Mouse (Mus musculus): ENCODE measurements around the gene Igf1r. TPM values are rescaled to one million over a fixed set of nuclear protein-coding genes. Genes with fewer than 3 reads are reported as not detected.

Gene Igf1r
- polyA plus RNA-seq, 1 experiment from 2014 or later, result 4.3 TPM

DNA sequence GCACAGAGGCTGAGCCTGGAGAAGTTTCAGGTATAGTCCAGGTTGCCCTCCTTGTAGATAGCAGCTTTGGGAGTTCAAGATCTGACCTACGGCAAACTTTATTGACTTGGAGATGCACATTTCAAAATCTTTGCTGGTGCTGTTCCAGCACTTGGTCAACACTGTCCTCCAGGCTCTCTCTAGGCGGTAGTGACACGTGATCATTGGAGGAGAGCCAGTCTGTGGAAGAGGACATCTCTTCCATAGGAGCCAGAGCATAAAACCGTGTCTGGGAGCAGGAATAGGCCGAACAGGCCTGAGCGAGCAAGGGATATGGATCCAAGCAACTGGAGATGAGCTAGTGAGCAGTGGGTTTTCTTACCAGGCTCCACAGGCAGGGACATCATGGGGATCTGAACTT, 113.3 kb downstream of the Igf1r start:
- H3K9ac ChIP-seq, result no peak overlapping the region
- H3K4me3 ChIP-seq (replicated peaks), result no peak overlapping the region
- H3K4me2 ChIP-seq, result no peak overlapping the region
- no peaks in the 10 kb centered on the region for H3K27me3 ChIP-seq
- no peak for DNase-seq
- H3K9me3 ChIP-seq (replicated peaks), result no peaks in the 10 kb centered on the region
- no peak for ATAC-seq (ENCODE audit: low read depth)
- H3K36me3 ChIP-seq, result no peaks in the 10 kb centered on the region
- H3K4me1 ChIP-seq (replicated peaks), result peaks cover 27% of the 10 kb centered on the region
- H3K27ac ChIP-seq, result no peak overlapping the region
- WGBS (ENCODE audit: insufficient replicate concordance), result 81% methylated on average over 6 of the region's 6 CpGs

DNA sequence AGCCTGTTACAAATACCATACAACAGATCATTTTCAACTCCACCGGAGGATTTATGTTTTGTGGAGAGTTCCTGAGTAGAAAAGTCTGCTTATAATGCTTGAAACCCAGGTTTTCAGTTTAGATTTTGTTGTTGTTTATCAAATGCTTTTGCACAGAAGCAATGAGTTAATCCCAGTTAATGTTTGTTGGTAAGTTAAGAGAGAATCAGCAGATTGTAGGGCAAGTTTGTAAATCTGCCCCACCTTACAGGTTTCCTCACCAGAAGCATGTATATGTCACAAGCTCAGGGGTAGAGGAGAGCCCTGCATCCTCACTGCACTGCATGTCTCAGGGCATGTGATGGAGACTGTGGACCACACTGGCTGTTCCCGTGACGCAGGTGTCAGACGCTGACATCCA, 114.7 kb downstream of the Igf1r start:
- Histone ChIP-seq H3K4me3 (replicated peaks) (no peak overlapping the region), H3K9ac (no peak overlapping the region), H3K27me3 (no peaks in the 10 kb centered on the region), H3K36me3 (no peaks in the 10 kb centered on the region), H3K9me3 (replicated peaks) (no peaks in the 10 kb centered on the region), H3K4me2 (no peak overlapping the region), H3K27ac (no peak overlapping the region), H3K4me1 (replicated peaks) (peaks cover 31% of the 10 kb centered on the region)
- 89% methylated on average over 4 of the region's 4 CpGs for WGBS (ENCODE audit: insufficient replicate concordance)
- ATAC-seq (ENCODE audit: low read depth) (no peak), DNase-seq (no peak)

DNA sequence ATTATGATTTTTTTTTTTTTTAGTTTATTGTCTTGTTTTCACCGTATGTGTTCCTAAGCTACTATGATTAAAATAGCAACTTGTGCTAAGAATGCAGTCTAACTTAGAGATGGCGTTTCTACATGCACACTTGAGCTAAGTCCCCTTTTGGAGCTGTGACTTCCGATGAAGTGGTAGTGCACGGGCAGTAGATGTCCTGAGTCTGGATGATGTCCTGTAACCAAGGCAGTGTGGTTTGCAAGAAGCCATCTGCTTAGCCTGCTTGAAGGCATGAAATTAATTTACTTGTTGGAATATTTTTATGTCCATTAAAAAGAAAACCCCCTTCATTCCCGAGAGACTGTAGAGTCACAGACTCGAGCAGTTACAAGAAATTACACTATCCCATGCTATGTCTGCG, 116.7 kb downstream of the Igf1r start:
- Histone ChIP-seq H3K4me3 (replicated peaks) (no peak overlapping the region), H3K36me3 (no peaks in the 10 kb centered on the region), H3K27ac (no peak overlapping the region), H3K27me3 (no peaks in the 10 kb centered on the region), H3K4me2 (no peak overlapping the region), H3K4me1 (replicated peaks) (peaks cover 38% of the 10 kb centered on the region), H3K9me3 (replicated peaks) (no peaks in the 10 kb centered on the region), H3K9ac (no peak overlapping the region)
- ATAC-seq (ENCODE audit: low read depth) (no peak), DNase-seq (no peak)
- 69% methylated on average over 7 of the region's 7 CpGs for WGBS (ENCODE audit: insufficient replicate concordance)

DNA sequence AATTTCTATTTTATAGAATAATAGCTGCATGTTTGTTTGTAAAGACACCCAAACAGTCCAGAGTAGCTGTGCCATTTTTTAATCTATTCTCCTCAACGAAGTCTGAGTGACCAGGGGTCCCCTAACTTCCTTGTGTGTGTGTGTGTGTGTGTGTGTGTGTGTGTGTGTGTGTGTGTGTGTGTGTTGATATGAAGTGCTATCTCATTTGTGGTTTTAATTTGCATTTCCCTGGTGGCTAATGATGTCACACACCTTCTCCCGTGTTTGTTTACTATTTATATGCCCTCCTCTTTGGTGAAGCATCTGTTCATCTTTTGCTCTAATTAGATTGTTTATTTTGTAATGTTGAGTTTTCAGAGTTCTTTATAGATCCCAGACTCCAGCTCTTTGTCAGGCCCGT, 117.4 kb downstream of the Igf1r start:
- Histone ChIP-seq H3K27me3 (no peaks in the 10 kb centered on the region), H3K36me3 (no peaks in the 10 kb centered on the region), H3K9ac (peak overlapping the region; percentile 3; the same call in 1 of the 2 replicates), H3K4me2 (peak overlapping the region; percentile 42), H3K9me3 (replicated peaks) (no peaks in the 10 kb centered on the region), H3K27ac (no peak overlapping the region), H3K4me3 (replicated peaks) (0 out of 2 replicates have a peak overlapping the region, but pooled peaks have one; percentile 9), H3K4me1 (replicated peaks) (peaks cover 33% of the 10 kb centered on the region)
- DNase-seq (no peak), ATAC-seq (ENCODE audit: low read depth) (peak; percentile 29; the same call in 1 of the 2 replicates)
- 7% methylated on average over 3 of the region's 3 CpGs for whole genome bisulfite sequencing (ENCODE audit: insufficient replicate concordance)

DNA sequence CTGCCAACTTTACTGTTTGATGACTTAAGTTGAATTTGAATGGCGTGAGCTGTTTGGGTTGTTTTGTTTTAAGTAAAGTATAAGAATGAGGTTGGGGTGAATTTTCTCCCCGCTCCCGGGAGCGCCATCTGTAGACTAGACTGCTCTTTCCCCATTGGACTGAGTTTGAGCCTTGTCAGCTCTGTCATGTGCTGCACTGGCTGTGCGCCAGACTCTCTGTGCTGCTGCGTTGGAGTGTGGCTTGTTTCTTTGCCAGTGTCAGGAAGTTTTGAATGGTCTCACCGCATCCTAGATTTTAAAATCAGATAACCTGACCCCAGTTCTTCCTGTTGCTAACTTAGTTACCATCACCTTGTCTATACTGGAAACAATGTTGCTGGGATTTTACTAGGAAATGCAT, 118.0 kb downstream of the Igf1r start:
- Histone ChIP-seq H3K9me3 (replicated peaks) (no peaks in the 10 kb centered on the region), H3K4me1 (replicated peaks) (peaks cover 38% of the 10 kb centered on the region), H3K36me3 (no peaks in the 10 kb centered on the region), H3K4me2 (peak overlapping the region; percentile 42), H3K9ac (peak overlapping the region; percentile 3; the same call in 1 of the 2 replicates), H3K27me3 (no peaks in the 10 kb centered on the region), H3K27ac (no peak overlapping the region; the same call in 1 of the 2 replicates), H3K4me3 (replicated peaks) (0 out of 2 replicates have a peak overlapping the region, but pooled peaks have one; percentile 9)
- peak; percentile 79 for ATAC-seq (ENCODE audit: low read depth)
- no peak for DNase-seq
- WGBS (ENCODE audit: insufficient replicate concordance), result 17% methylated on average over 7 of the region's 7 CpGs

DNA sequence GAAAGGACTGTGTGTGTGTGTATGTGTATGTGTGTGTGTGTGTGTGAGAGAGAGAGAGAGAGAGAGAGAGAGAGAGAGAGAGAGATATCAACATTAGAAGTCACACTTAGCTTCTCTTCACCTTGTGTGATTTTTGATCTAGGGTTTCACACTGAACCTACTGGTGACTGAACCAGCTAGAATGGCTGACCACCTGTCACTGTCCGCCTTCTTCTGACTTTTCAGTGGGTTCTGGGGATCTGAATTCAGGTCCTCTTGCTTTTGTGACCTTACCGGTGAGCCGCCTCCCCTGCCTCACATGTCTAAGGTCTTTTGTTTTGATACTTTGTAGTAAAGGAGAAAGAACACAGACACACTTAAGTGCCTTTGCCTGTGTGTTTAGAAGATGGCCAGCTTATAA, 118.4 kb downstream of the Igf1r start:
- no peaks in the 10 kb centered on the region for H3K27me3 ChIP-seq
- no peak overlapping the region for H3K4me2 ChIP-seq
- DNase-seq, result no peak
- ATAC-seq (ENCODE audit: low read depth), result no peak
- H3K4me1 ChIP-seq (replicated peaks), result peaks cover 38% of the 10 kb centered on the region
- WGBS (ENCODE audit: insufficient replicate concordance), result 83% methylated on average over 3 of the region's 3 CpGs
- H3K36me3 ChIP-seq, result no peaks in the 10 kb centered on the region
- H3K9me3 ChIP-seq (replicated peaks), result no peaks in the 10 kb centered on the region
- H3K27ac ChIP-seq, result no peak overlapping the region
- H3K4me3 ChIP-seq (replicated peaks), result no peak overlapping the region
- no peak overlapping the region for H3K9ac ChIP-seq

DNA sequence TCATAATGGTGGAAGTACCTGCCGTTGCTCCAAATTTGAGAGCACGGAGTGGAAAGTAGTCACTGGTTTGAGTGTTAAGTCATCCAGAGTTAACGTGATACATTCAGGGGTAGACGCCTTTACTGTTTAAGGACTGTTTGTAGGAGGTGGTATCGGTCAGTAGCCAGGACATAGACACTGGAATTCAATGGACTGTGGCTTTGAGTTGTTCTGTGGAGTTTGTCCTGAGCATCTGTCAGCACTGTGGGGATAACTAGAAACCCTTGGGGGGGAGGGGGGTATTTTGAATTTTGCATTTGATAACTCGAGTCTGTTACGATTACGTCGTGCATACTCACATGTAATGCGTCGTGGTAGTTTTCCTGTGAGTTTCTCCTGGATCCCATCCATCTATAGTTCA, 119.1 kb downstream of the Igf1r start:
- Histone ChIP-seq H3K27me3 (no peaks in the 10 kb centered on the region), H3K36me3 (no peaks in the 10 kb centered on the region), H3K27ac (no peak overlapping the region), H3K4me2 (no peak overlapping the region), H3K9me3 (replicated peaks) (no peaks in the 10 kb centered on the region), H3K4me3 (replicated peaks) (no peak overlapping the region), H3K9ac (no peak overlapping the region), H3K4me1 (replicated peaks) (peaks cover 38% of the 10 kb centered on the region)
- ATAC-seq (ENCODE audit: low read depth) (no peak), DNase-seq (no peak)
- WGBS (ENCODE audit: insufficient replicate concordance), result 84% methylated on average over 11 of the region's 11 CpGs

DNA sequence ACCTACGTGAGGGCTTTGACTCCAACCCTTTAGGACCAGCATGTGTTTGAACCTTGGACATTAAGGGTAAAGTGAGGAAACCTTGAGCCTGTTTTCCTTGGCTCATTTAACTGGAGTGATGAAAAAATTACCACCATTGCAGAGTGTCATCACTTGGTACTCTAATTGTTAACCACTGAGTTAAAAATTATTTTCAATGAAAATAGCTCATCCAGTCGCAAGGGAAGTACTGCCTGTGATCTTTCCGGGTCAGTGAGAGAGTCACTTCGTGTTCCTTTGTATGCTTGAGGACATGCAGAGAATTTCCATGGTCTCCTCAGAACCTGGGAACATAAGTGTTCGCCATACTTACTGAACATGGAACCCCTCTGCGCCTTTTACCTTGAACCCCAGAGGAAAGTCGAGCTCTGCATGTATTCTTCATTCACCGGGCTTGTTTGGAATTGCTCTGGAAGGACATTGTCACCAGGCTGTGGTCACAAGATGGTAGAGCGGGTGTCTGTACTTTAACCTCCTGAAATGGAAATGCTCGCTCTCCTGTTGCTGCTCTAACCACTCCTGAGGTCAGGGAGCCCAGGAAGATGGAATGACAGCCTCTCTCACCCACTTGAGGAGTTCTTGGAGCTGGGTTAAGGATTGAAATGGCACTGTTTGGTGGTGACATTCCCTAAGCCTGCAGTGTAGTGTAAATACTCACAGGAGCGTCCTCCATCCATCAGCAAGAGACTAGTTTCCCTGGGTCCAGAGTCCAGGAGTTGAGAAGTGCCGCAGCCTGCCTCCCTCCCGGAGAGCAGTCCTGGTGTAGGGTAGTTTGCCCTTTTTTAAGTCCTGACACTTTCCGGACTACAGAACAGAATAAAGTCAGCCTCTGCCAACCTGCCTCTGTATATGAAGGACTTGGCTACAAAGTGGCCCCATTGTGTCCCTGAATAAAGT, 120.2 kb downstream of the Igf1r start:
- Histone ChIP-seq H3K27ac (no peak overlapping the region), H3K4me2 (no peak overlapping the region), H3K27me3 (no peaks in the 10 kb centered on the region), H3K4me1 (replicated peaks) (peaks cover 38% of the 10 kb centered on the region), H3K9ac (no peak overlapping the region), H3K9me3 (replicated peaks) (no peaks in the 10 kb centered on the region), H3K36me3 (no peaks in the 10 kb centered on the region), H3K4me3 (replicated peaks) (no peak overlapping the region)
- DNase-seq (no peak), ATAC-seq (ENCODE audit: low read depth) (no peak)
- WGBS (ENCODE audit: insufficient replicate concordance), result 76% methylated on average over 14 of the region's 14 CpGs

DNA sequence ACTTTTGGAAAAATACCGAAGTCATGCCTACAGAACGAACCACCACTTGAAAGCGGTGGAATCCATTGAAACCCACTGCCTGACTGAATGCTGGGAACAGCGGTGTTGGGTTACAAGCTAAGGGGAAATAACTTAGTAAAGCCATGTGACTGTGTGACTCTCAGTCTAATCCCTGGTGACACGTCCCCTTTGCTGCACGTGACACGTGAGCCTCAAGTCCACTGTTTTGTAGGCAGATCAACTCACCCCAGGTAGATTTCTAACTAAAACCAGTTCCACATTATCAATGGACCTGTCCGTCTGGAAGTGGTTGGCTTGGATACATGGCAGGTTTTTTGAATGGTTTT, 120.8 kb downstream of the Igf1r start:
- Histone ChIP-seq H3K27ac (no peak overlapping the region), H3K9me3 (replicated peaks) (no peaks in the 10 kb centered on the region), H3K4me1 (replicated peaks) (peaks cover 38% of the 10 kb centered on the region), H3K4me2 (no peak overlapping the region), H3K4me3 (replicated peaks) (no peak overlapping the region), H3K27me3 (no peaks in the 10 kb centered on the region), H3K36me3 (no peaks in the 10 kb centered on the region), H3K9ac (no peak overlapping the region)
- DNase-seq, result no peak
- WGBS (ENCODE audit: insufficient replicate concordance), result 62% methylated on average over 8 of the region's 8 CpGs
- no peak for ATAC-seq (ENCODE audit: low read depth)

DNA sequence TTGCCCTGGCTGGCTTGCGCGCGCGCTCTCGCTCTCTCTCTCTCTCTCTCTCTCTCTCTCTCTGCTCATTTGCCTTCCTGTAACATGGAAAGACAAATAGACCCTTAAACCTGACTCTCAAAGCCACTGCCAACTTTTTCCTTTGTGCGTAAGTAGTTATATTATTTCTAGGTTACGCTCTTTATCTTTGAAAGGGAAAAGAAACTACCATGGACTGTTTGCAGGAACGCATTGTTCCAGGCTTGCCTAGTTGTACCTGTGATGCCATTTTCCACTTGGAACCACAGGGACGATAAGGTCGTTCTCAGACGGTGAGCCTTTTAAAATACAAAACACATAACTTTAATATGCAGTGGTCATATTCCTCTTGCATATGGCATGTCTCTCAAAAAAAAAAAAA, 122.1 kb downstream of the Igf1r start:
- no peak overlapping the region for H3K27ac ChIP-seq

DNA sequence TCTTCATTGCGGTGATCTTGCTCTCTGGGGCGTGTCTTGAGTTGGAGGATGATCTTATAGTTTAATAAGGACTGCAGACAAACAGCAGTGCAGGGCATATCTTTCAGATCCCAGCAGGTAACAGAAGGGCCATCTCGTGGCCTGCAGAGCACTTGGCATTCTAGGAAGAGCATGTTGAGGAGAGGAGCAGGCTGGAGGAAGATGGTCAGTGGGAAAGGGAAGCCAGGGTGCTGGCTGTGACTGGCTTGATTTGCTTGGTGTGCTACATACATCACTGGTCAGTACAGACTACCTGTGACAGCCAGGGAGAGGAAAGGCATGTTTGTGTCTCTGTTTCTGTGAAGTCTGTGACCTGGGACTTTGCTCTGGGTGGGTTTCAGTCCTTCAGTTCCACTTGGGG, 122.8 kb downstream of the Igf1r start:
- 62% methylated on average over 3 of the region's 3 CpGs for WGBS (ENCODE audit: insufficient replicate concordance)
- no peak for DNase-seq
- no peak for ATAC-seq (ENCODE audit: low read depth)
- Histone ChIP-seq H3K4me3 (replicated peaks) (no peak overlapping the region), H3K4me1 (replicated peaks) (peaks cover 33% of the 10 kb centered on the region), H3K9me3 (replicated peaks) (no peaks in the 10 kb centered on the region), H3K9ac (no peak overlapping the region), H3K27me3 (no peaks in the 10 kb centered on the region), H3K27ac (no peak overlapping the region), H3K36me3 (no peaks in the 10 kb centered on the region), H3K4me2 (no peak overlapping the region)

More for the DNA sequence above, 122.1 kb downstream of the Igf1r start:
- Histone ChIP-seq H3K9me3 (replicated peaks) (no peaks in the 10 kb centered on the region), H3K36me3 (no peaks in the 10 kb centered on the region), H3K4me1 (replicated peaks) (peaks cover 33% of the 10 kb centered on the region), H3K9ac (no peak overlapping the region), H3K27me3 (no peaks in the 10 kb centered on the region), H3K4me3 (replicated peaks) (no peak overlapping the region), H3K4me2 (no peak overlapping the region)
- DNase-seq (no peak), ATAC-seq (ENCODE audit: low read depth) (no peak)
- 84% methylated on average over 11 of the region's 11 CpGs for WGBS (ENCODE audit: insufficient replicate concordance)
